Mouse (Mus musculus) left cerebral cortex, adult 18-20 months (tissue): ENCODE data around the gene Ralgps1. TPM values are rescaled to one million over a fixed set of nuclear protein-coding genes. Genes with fewer than 3 reads are reported as not detected.
"Not testable (repeated sequence)": the region's sequence is repeated elsewhere in the genome, so short reads cannot be mapped to it uniquely, and the experiment has no call there.

ENCODE experiments used
- DNase-seq, 2 experiments: peaks; one replicate each; pipeline ENCODE4 v3.0.0; 2021 to 2022; ENCODE audit warnings: low spot score in 2 of 2, mixed read lengths in 1 of 2
- total RNA-seq, 2 experiments: library from RNA; stranded (reverse); gene quantifications; 2 replicates each; pipeline ENCODE4 v1.2.3; 2021

Ralgps1 gene
- total RNA-seq, 2 experiments from 2014 or later = 63.7 to 63.9 TPM

GRCm38 (mm10) chr2:33146994-33147393 is 224.3 kb downstream of the Ralgps1 start:
- DNase-seq = no peak

- DNase-seq = no peak
Observed at GRCm38 (mm10) chr2:33143292-33143691, 228.0 kb downstream of the Ralgps1 start.

- DNase-seq = no peak
Observed at GRCm38 (mm10) chr2:33138491-33138890, 232.8 kb downstream of the Ralgps1 start.

GRCm38 (mm10) chr2:33137731-33138130 is 233.6 kb downstream of the Ralgps1 start:
- no peak for DNase-seq

- no peak for DNase-seq
Observed at GRCm38 (mm10) chr2:33137244-33137643, 234.0 kb downstream of the Ralgps1 start.

GRCm38 (mm10) chr2:33136366-33136765 is 234.9 kb downstream of the Ralgps1 start:
- no peak for DNase-seq

- no peak for DNase-seq
Observed at GRCm38 (mm10) chr2:33134766-33135490, 236.4 kb downstream of the Ralgps1 start.

- DNase-seq = no peak
Observed at GRCm38 (mm10) chr2:33132306-33132705, 239.0 kb downstream of the Ralgps1 start.

GRCm38 (mm10) chr2:33131500-33132092 is 239.7 kb downstream of the Ralgps1 start, which contains the start of gene Garnl3:
Gene Garnl3 (minus strand): TSS chr2:33131654.
- peak; percentile 45 to 49 for DNase-seq

GRCm38 (mm10) chr2:33130526-33131483 is 240.5 kb downstream of the Ralgps1 start:
- peak; percentile 95 for DNase-seq

- no peak for DNase-seq
Observed at GRCm38 (mm10) chr2:33130141-33130525, 241.2 kb downstream of the Ralgps1 start.

- DNase-seq = no peak
Observed at GRCm38 (mm10) chr2:33129696-33130095, 241.6 kb downstream of the Ralgps1 start.

- no peak for DNase-seq
Observed at GRCm38 (mm10) chr2:33129005-33129404, 242.3 kb downstream of the Ralgps1 start.

GRCm38 (mm10) chr2:33127271-33127670 is 244.0 kb downstream of the Ralgps1 start:
- no peak for DNase-seq

- DNase-seq = no peak
Observed at GRCm38 (mm10) chr2:33122856-33123255, 248.4 kb downstream of the Ralgps1 start.

GRCm38 (mm10) chr2:33100536-33100935 is 270.8 kb downstream of the Ralgps1 start:
- DNase-seq = no peak

- not testable (repeated sequence) for DNase-seq
Observed at GRCm38 (mm10) chr2:33097326-33097725, 274.0 kb downstream of the Ralgps1 start.

- peak; percentile 36 to 54 for DNase-seq
Observed at GRCm38 (mm10) chr2:33095221-33095671, 276.0 kb downstream of the Ralgps1 start.

- DNase-seq = peak; percentile 33 to 47
Observed at GRCm38 (mm10) chr2:33090620-33091520, 280.4 kb downstream of the Ralgps1 start.

GRCm38 (mm10) chr2:33090033-33090400 is 281.3 kb downstream of the Ralgps1 start:
- not testable (repeated sequence) for DNase-seq
